Mouse (Mus musculus) G1E (cell line): ENCODE data around the gene Lamtor3. TPM values are rescaled to one million over a fixed set of nuclear protein-coding genes. Genes with fewer than 3 reads are reported as not detected.
A peak's percentile ranks its signal among the peaks of the same experiment; 100 is the strongest.
"Not testable (repeated sequence)": the region's sequence is repeated elsewhere in the genome, so short reads cannot be mapped to it uniquely, and the experiment has no call there.

Source experiments
- ATAC-seq: 2 replicates; pipeline ENCODE4 v1.8.0; 2016; ENCODE audit warnings: mild to moderate bottlenecking; ENCODE audit not compliant: insufficient number of reproducible peaks, poor library complexity, low FRiP score, severe bottlenecking; ENCODE audit errors: extremely low read depth
- DNase-seq: peaks from one replicate; pipeline ENCODE4 v3.0.0; 2012; ENCODE audit warnings: low spot score
- H3K27me3 ChIP-seq: 2 replicates; pipeline ENCODE4 v1.6.1; 2012; ENCODE audit warnings: mild to moderate bottlenecking, low read length, inconsistent platforms; ENCODE audit not compliant: insufficient read depth
- H3K36me3 ChIP-seq: replicated peaks from 2 replicates; pipeline ENCODE3; 2012; ENCODE audit warnings: mild to moderate bottlenecking, inconsistent platforms
- H3K4me1 ChIP-seq: 2 replicates; pipeline ENCODE4 v1.6.1; 2012; ENCODE audit warnings: low read depth, low read length, inconsistent platforms, mixed read lengths; ENCODE audit not compliant: insufficient read depth
- H3K4me3 ChIP-seq: 2 replicates; pipeline ENCODE4 v1.5.1; 2012; ENCODE audit warnings: low read depth, mild to moderate bottlenecking, inconsistent platforms, low read length, moderate library complexity, mixed read lengths
- H3K9me3 ChIP-seq: replicated peaks from 2 replicates; pipeline ENCODE4 v1.6.1; 2012; ENCODE audit warnings: inconsistent platforms
- CTCF ChIP-seq: IDR thresholded peaks from 2 replicates; pipeline ENCODE4 v1.5.1; 2012; ENCODE audit warnings: low read depth, low read length, inconsistent platforms, mixed read lengths
- GATA1 ChIP-seq: IDR thresholded peaks from 2 replicates; pipeline ENCODE4 v1.6.1; 2012; ENCODE audit warnings: borderline replicate concordance, low read length, inconsistent platforms, mixed read lengths
- GATA2 ChIP-seq: IDR thresholded peaks from 2 replicates; pipeline ENCODE4 v1.6.1; 2012; ENCODE audit warnings: low read depth, low read length, inconsistent platforms, borderline replicate concordance
- POLR2AphosphoS5 ChIP-seq: IDR thresholded peaks from 2 replicates; pipeline ENCODE4 v1.6.1; 2012; ENCODE audit warnings: low read depth, low read length, inconsistent platforms; ENCODE audit not compliant: insufficient replicate concordance
- TAL1 ChIP-seq: conservative IDR thresholded peaks from 2 replicates; pipeline ENCODE4 v1.6.1; 2012; ENCODE audit warnings: low read depth, low read length, inconsistent platforms, mixed read lengths
- polyA plus RNA-seq: library from polyadenylated mRNA; stranded (reverse); fragments of >175 nt; gene quantifications from 2 replicates; pipeline ENCODE4 v1.2.3, GENCODE M21; 2012
- total RNA-seq, 2 experiments: library from RNA; stranded (forward) in 1 of 2; stranded (reverse) in 1 of 2; fragments of 200-1000 nt in 1 of 2; fragments of >200 nt in 1 of 2; fragmentation: Nextera tagmentation in 1 of 2; gene quantifications; 2 replicates each; pipeline ENCODE4 v1.2.3; 2014 to 2017

Lamtor3 gene
- total and polyA plus RNA-seq, 3 experiments, result 38.4 to 233 (median 152) TPM

GRCm38 (mm10) chr3:137913093-137913492 is 5.2 kb upstream of the Lamtor3 start:
- no peak for ATAC-seq
- no peaks in the 10 kb centered on the region for H3K27me3 ChIP-seq
- no peaks in the 10 kb centered on the region for H3K9me3 ChIP-seq
- no peak for DNase-seq
- TF ChIP-seq POLR2AphosphoS5 (no peak), TAL1 (no peak), CTCF (no peak), GATA1 (no peak), GATA2 (no peak)
- peaks cover 35% of the 10 kb centered on the region for H3K36me3 ChIP-seq
- H3K4me1 ChIP-seq, result peaks cover 6% of the 10 kb centered on the region
- no peak overlapping the region for H3K4me3 ChIP-seq

GRCm38 (mm10) chr3:137914567-137914966 is 3.7 kb upstream of the Lamtor3 start:
- Histone ChIP-seq H3K36me3 (peaks cover 29% of the 10 kb centered on the region), H3K4me1 (peaks cover 11% of the 10 kb centered on the region)
- not testable (repeated sequence) for H3K27me3 ChIP-seq, H3K4me3 ChIP-seq, H3K9me3 ChIP-seq, DNase-seq, ATAC-seq

- peaks cover 25% of the 10 kb centered on the region for H3K36me3 ChIP-seq
- H3K4me1 ChIP-seq, result peaks cover 34% of the 10 kb centered on the region
- no peak for ATAC-seq
- TF ChIP-seq CTCF (no peak), POLR2AphosphoS5 (no peak), GATA1 (no peak), GATA2 (no peak), TAL1 (no peak)
- H3K27me3 ChIP-seq, result no peaks in the 10 kb centered on the region
- peak overlapping the region; percentile 98; the same call in 1 of the 2 replicates for H3K4me3 ChIP-seq
- no peaks in the 10 kb centered on the region for H3K9me3 ChIP-seq
- no peak for DNase-seq
These were observed 573 bp upstream of the Lamtor3 start for GRCm38 (mm10) chr3:137917694-137918171.

- TF ChIP-seq CTCF (no peak), POLR2AphosphoS5 (no peak), GATA1 (no peak), TAL1 (no peak), GATA2 (no peak)
- no peak for DNase-seq
- H3K27me3 ChIP-seq, result no peaks in the 10 kb centered on the region
- H3K9me3 ChIP-seq, result no peaks in the 10 kb centered on the region
- peaks cover 35% of the 10 kb centered on the region for H3K36me3 ChIP-seq
- peak; percentile 42 for ATAC-seq
- peak overlapping the region; percentile 98 for H3K4me3 ChIP-seq
- peaks cover 39% of the 10 kb centered on the region for H3K4me1 ChIP-seq
These were observed 616 bp downstream of the Lamtor3 start for GRCm38 (mm10) chr3:137918932-137919311.

GRCm38 (mm10) chr3:137919398-137919797 is 1.1 kb downstream of the Lamtor3 start:
- Histone ChIP-seq H3K4me3 (peak overlapping the region; percentile 98), H3K9me3 (no peaks in the 10 kb centered on the region), H3K4me1 (peaks cover 41% of the 10 kb centered on the region), H3K36me3 (peaks cover 40% of the 10 kb centered on the region), H3K27me3 (no peaks in the 10 kb centered on the region)
- TF ChIP-seq TAL1 (no peak), GATA1 (no peak), CTCF (no peak), POLR2AphosphoS5 (no peak), GATA2 (no peak)
- DNase-seq (no peak), ATAC-seq (no peak)

- no peak for TF ChIP-seq CTCF
- no peak for TF ChIP-seq GATA1
- TF ChIP-seq POLR2AphosphoS5, result no peak
- TF ChIP-seq TAL1, result no peak
- TF ChIP-seq GATA2, result no peak
- H3K36me3 ChIP-seq, result peaks cover 52% of the 10 kb centered on the region
- H3K4me3 ChIP-seq, result no peak overlapping the region
- H3K27me3 ChIP-seq, result no peaks in the 10 kb centered on the region
- ATAC-seq (no peak), DNase-seq (no peak)
- no peaks in the 10 kb centered on the region for H3K9me3 ChIP-seq
- peaks cover 41% of the 10 kb centered on the region for H3K4me1 ChIP-seq
These were observed 2.3 kb downstream of the Lamtor3 start for GRCm38 (mm10) chr3:137920594-137920993.

- TF ChIP-seq POLR2AphosphoS5, result no peak
- no peak for TF ChIP-seq TAL1
- TF ChIP-seq GATA1, result no peak
- no peak for TF ChIP-seq CTCF
- TF ChIP-seq GATA2, result no peak
- no peak for DNase-seq
- H3K9me3 ChIP-seq, result no peaks in the 10 kb centered on the region
- H3K4me3 ChIP-seq, result no peak overlapping the region
- no peak for ATAC-seq
- no peaks in the 10 kb centered on the region for H3K27me3 ChIP-seq
- H3K36me3 ChIP-seq, result peaks cover 80% of the 10 kb centered on the region
- H3K4me1 ChIP-seq, result peaks cover 39% of the 10 kb centered on the region
These were observed 8.7 kb downstream of the Lamtor3 start for GRCm38 (mm10) chr3:137927010-137927409.
